Mouse (Mus musculus) midbrain, postnatal 0 days (tissue): Measurements from ENCODE around the gene Atxn1l. TPM values are rescaled to one million over a fixed set of nuclear protein-coding genes. Genes with fewer than 3 reads are reported as not detected.

ENCODE experiments used
- ATAC-seq: fragments of 200-750 bp; cut with Nextera tagmentation; 2 replicates; pipeline ENCODE4 v1.8.0; 2017; ENCODE audit warnings: moderate number of reproducible peaks, mild to moderate bottlenecking, moderate TSS enrichment, moderate library complexity; ENCODE audit not compliant: low FRiP score
- DNase-seq: peaks from one replicate; pipeline ENCODE4 v3.0.0-alpha.2; 2015; ENCODE audit warnings: low spot score
- H3K27ac ChIP-seq: fragments of 300-500 bp; sonication (generic); 2 replicates; pipeline ENCODE4 v1.5.1; 2014; ENCODE audit warnings: low read depth, mild to moderate bottlenecking, low read length, mixed read lengths
- H3K27me3 ChIP-seq: fragments of 300-500 bp; sonication (generic); 2 replicates; pipeline ENCODE4 v1.6.1; 2014; ENCODE audit warnings: low read length, control low read depth, mixed read lengths; ENCODE audit not compliant: insufficient read depth
- H3K36me3 ChIP-seq: fragments of 300-500 bp; sonication (generic); 2 replicates; pipeline ENCODE4 v1.6.1; 2014; ENCODE audit warnings: low read length, control low read depth, mixed read lengths; ENCODE audit not compliant: insufficient read depth
- H3K4me1 ChIP-seq: fragments of 300-500 bp; sonication (generic); 2 replicates; pipeline ENCODE4 v1.6.1; 2014; ENCODE audit warnings: mild to moderate bottlenecking, control low read depth, antibody characterized with exemption, low read length, mixed read lengths; ENCODE audit not compliant: insufficient read depth
- H3K4me2 ChIP-seq: fragments of 300-500 bp; sonication (generic); 2 replicates; pipeline ENCODE4 v1.6.1; 2014; ENCODE audit warnings: low read depth, mild to moderate bottlenecking, low read length, mixed read lengths; ENCODE audit not compliant: poor library complexity, severe bottlenecking
- H3K4me3 ChIP-seq: fragments of 300-500 bp; sonication (generic); 2 replicates; pipeline ENCODE4 v1.5.1; 2014; ENCODE audit warnings: low read depth, mild to moderate bottlenecking, low read length, moderate library complexity
- H3K9ac ChIP-seq: fragments of 300-500 bp; sonication (generic); replicated peaks from 2 replicates; pipeline ENCODE4 v1.6.1; 2014; ENCODE audit warnings: mild to moderate bottlenecking, low read length, moderate library complexity, mixed read lengths; ENCODE audit not compliant: poor library complexity, severe bottlenecking
- H3K9me3 ChIP-seq: fragments of 300-500 bp; sonication (generic); 2 replicates; pipeline ENCODE4 v1.6.1; 2016; ENCODE audit warnings: low read length, control low read depth
- CTCF ChIP-seq: IDR thresholded peaks from 2 replicates; pipeline ENCODE4 v1.5.1; 2016; ENCODE audit warnings: antibody characterized with exemption, mild to moderate bottlenecking
- WGBS: fragments of 180-500 bp; shearing (Covaris S2); extraction: QIAGEN DNeasy Blood & Tissue Kit; methylation state at CpG from one replicate; pipeline ENCODE4 v1.1.7; 2014; 5-methylcytosine and 5-hydroxymethylcytosine counted together
- polyA plus RNA-seq: library from polyadenylated mRNA; unstranded; fragments of >200 nt; fragmentation: Nextera tagmentation; extraction: Ambion mirVana; gene quantifications from 2 replicates; pipeline ENCODE4 v1.2.1, GENCODE M21; 2015
- total RNA-seq: library from RNA; depleted of rRNA; stranded (reverse); fragments of >200 nt; gene quantifications from 2 replicates; pipeline ENCODE4 v1.2.3, GENCODE M21; 2014

Gene Atxn1l
- total and polyA plus RNA-seq, 2 experiments from 2014 or later: 3.9 to 12.4 TPM

DNA sequence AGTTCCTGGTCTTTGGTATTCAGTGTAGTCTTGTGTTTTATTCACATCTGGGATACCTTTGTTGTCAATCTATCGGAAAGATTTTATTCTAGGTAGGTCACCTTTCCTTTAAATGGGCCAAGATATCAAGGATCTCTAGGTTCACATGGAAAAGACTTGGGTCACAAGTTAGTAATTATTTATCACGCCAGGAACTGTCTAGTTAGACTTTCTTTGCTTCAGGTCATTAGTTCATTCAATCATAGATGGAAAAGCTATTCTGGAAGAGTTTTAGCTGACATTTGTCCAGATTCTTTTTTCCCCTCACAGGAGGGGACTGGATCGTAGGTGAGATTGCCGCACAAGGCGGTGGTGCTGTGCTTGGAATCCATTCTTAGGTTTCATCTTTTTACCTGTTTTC is 40.3 kb upstream of the Atxn1l start:
- H3K27ac ChIP-seq: peak overlapping the region; percentile 99; the same call in 1 of the 2 replicates
- H3K9me3 ChIP-seq: no peaks in the 10 kb centered on the region
- ATAC-seq (no peak), DNase-seq (no peak)
- H3K4me2 ChIP-seq: peak overlapping the region; percentile 43
- H3K4me3 ChIP-seq: peak overlapping the region; percentile 96
- H3K4me1 ChIP-seq: 0 out of 2 replicates have a peak, but pooled peaks cover 5% of the 10 kb centered on the region
- peaks cover 5% of the 10 kb centered on the region; the same call in 1 of the 2 replicates for H3K27me3 ChIP-seq
- no peaks in the 10 kb centered on the region for H3K36me3 ChIP-seq
- WGBS: 23% methylated on average over 5 of the region's 5 CpGs
- peak overlapping the region; percentile 39; the same call in 1 of the 2 replicates for H3K9ac ChIP-seq
- TF ChIP-seq CTCF: no peak

DNA sequence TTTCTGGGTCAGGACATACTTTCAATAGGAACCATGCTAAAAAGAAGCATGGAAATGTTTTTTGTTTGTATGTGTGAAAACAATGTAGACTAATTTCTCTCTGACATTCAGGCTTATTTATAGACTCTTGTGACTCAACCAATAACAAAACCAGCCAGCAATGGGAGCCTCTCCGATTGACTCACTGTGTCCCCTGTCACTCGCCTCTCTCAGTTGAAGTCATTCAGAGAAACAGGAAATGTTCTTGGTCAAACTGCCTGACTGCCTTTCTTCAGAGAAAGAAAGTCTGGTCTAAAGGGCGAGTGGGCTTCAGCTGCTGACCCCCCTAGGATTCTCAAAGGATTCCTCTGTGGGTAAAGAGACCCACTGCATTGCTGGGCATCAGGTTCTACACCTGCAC is 35.6 kb upstream of the Atxn1l start:
- H3K4me2 ChIP-seq: no peak overlapping the region
- no peak overlapping the region for H3K9ac ChIP-seq
- ATAC-seq (no peak), DNase-seq (no peak)
- no peaks in the 10 kb centered on the region for H3K4me1 ChIP-seq
- WGBS: 43% methylated on average over 3 of the region's 3 CpGs
- H3K4me3 ChIP-seq: no peak overlapping the region
- no peak for TF ChIP-seq CTCF
- H3K27ac ChIP-seq: no peak overlapping the region
- peaks cover 5% of the 10 kb centered on the region; the same call in 1 of the 2 replicates for H3K27me3 ChIP-seq
- no peaks in the 10 kb centered on the region for H3K9me3 ChIP-seq
- no peaks in the 10 kb centered on the region for H3K36me3 ChIP-seq

DNA sequence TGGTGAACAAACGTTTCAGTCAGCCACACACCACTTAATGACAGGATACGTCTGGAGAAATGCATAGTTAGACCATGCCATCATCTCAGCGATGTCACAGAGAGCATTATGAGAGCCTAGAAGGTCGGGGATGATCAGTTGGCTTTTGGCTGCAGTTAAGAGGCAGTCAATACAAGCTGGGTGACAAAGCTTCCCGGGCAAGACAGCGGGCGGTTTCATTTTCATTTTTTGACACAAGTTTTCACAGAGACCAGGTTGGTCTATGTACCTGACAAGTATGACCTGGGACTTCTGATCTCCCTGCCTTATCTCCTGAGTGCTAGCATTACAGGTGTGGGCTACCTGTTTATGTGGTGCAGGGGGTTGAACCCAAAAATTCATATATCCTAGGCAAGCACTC is 28.5 kb upstream of the Atxn1l start:
- Histone ChIP-seq H3K27me3 (no peaks in the 10 kb centered on the region), H3K4me1 (no peaks in the 10 kb centered on the region), H3K36me3 (no peaks in the 10 kb centered on the region), H3K9ac (no peak overlapping the region), H3K4me3 (no peak overlapping the region), H3K4me2 (no peak overlapping the region), H3K27ac (no peak overlapping the region), H3K9me3 (no peaks in the 10 kb centered on the region)
- TF ChIP-seq CTCF: no peak
- DNase-seq (no peak), ATAC-seq (no peak)
- WGBS: 80% methylated on average over 7 of the region's 7 CpGs

DNA sequence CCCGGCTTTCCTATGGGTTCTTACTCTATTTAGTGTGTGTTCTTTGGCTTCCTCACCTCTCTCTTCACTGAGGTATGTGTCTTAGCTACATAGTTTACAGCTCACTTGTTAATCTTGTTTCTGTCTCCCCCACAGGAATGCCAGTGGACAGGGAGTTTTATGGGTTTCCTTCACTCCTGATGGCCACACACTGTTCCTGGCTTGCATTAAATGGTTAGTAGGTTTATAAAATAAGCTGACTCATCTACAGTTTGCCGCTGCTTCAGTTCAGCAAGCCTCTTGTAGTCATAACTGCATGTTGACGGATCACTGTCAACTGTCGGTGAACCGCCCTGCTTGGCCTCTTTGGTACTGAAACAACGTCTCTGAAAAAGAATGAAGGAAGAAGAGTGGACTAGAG is 26.5 kb upstream of the Atxn1l start:
- WGBS: 94% methylated on average over 6 of the region's 6 CpGs

DNA sequence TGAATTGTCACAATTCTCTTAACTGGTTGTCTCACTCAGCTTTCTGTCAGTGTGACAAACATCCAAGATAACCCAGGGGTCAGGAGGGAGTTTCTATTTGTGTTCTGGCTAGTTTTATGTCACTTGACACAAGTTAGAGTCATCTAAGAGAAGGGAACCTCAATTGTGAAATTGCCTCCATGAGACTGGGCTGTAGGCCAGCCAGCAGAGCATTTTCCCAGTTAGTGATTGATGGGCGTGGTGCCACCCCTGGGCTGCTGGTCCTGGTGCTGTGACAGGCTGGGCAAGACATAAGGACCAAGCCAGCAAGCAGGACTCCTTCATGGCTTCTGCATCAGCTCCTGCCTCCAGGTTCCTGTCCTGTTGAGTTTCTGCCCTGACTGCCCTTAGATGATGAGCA is 22.7 kb upstream of the Atxn1l start:
- H3K27ac ChIP-seq: no peak overlapping the region
- H3K4me1 ChIP-seq: no peaks in the 10 kb centered on the region
- no peaks in the 10 kb centered on the region for H3K9me3 ChIP-seq
- no peaks in the 10 kb centered on the region for H3K27me3 ChIP-seq
- 47% methylated on average over 1 of the region's 1 CpGs for WGBS
- no peak for DNase-seq
- H3K4me2 ChIP-seq: no peak overlapping the region
- no peak for TF ChIP-seq CTCF
- no peak overlapping the region for H3K4me3 ChIP-seq
- H3K36me3 ChIP-seq: no peaks in the 10 kb centered on the region
- ATAC-seq: no peak
- H3K9ac ChIP-seq: no peak overlapping the region

More for the DNA sequence above, 26.5 kb upstream of the Atxn1l start:
- Histone ChIP-seq H3K4me3 (no peak overlapping the region), H3K4me2 (no peak overlapping the region), H3K9ac (no peak overlapping the region), H3K4me1 (no peaks in the 10 kb centered on the region), H3K27me3 (no peaks in the 10 kb centered on the region), H3K27ac (no peak overlapping the region), H3K36me3 (no peaks in the 10 kb centered on the region), H3K9me3 (no peaks in the 10 kb centered on the region)
- ATAC-seq (no peak), DNase-seq (no peak)
- no peak for TF ChIP-seq CTCF

DNA sequence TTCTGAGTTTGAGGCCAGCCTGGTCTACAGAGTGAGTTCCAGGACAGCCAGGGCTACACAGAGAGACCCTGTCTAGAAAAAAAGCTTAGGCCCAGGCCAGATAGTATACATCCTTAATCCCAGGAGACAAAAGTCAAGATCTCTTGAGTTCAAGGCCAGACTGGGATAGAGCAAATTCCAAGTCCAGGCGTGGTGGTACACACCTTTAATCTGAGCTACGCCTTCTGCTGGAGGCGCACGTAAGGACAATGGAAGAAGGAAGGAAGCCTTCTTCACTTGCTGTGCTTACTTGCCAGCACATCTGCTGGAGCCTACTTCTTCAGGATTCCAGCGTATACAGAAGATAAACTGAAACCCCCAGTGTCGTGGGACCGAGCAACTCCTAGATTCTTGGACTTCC is 21.9 kb upstream of the Atxn1l start:
- H3K4me1 ChIP-seq: no peaks in the 10 kb centered on the region
- no peak overlapping the region for H3K9ac ChIP-seq
- ATAC-seq (no peak), DNase-seq (no peak)
- TF ChIP-seq CTCF: no peak
- H3K27me3 ChIP-seq: no peaks in the 10 kb centered on the region
- H3K27ac ChIP-seq: no peak overlapping the region
- no peak overlapping the region for H3K4me2 ChIP-seq
- H3K36me3 ChIP-seq: no peaks in the 10 kb centered on the region
- no peak overlapping the region for H3K4me3 ChIP-seq
- 93% methylated on average over 7 of the region's 7 CpGs for WGBS
- H3K9me3 ChIP-seq: no peaks in the 10 kb centered on the region
